Mouse (Mus musculus) erythroblast, embryonic 14.5 days (primary cell): Measurements from ENCODE around the gene Rufy2.

Source experiments
- GATA1 ChIP-seq: IDR thresholded peaks from 2 replicates; pipeline ENCODE4 v1.6.1; 2012; ENCODE audit warnings: low read length, inconsistent platforms, mixed read lengths
- TAL1 ChIP-seq: IDR thresholded peaks from 3 replicates; pipeline ENCODE4 v1.6.1; 2012; ENCODE audit warnings: low read length, inconsistent platforms, mixed read lengths

- TF ChIP-seq GATA1 (no peak), TAL1 (no peak)
Measured at GRCm38 (mm10) chr10:63025016-63025415, 45.0 kb downstream of the Rufy2 start.
